Mouse (Mus musculus): ENCODE results near the gene Foxn3.
A peak's percentile ranks its signal among the peaks of the same experiment; 100 is the strongest.

The Foxn3 gene

GRCm38 (mm10) chr12:99320966-99321496 lies 242.4 kb downstream of the Foxn3 start:
- no peak for DNase-seq

- no peak for DNase-seq
Measured at GRCm38 (mm10) chr12:99319896-99320295, 243.5 kb downstream of the Foxn3 start.

GRCm38 (mm10) chr12:99319171-99319570 lies 244.2 kb downstream of the Foxn3 start:
- peak; percentile 18 to 50 for DNase-seq

GRCm38 (mm10) chr12:99315931-99316330 lies 247.5 kb downstream of the Foxn3 start:
- no peak for DNase-seq

- DNase-seq = no peak
Measured at GRCm38 (mm10) chr12:99314817-99315216, 248.6 kb downstream of the Foxn3 start.

GRCm38 (mm10) chr12:99311303-99311702 lies 252.1 kb downstream of the Foxn3 start:
- no peak for DNase-seq

GRCm38 (mm10) chr12:99309937-99310336 lies 253.4 kb downstream of the Foxn3 start:
- no peak for DNase-seq

GRCm38 (mm10) chr12:99308541-99309089 lies 254.8 kb downstream of the Foxn3 start:
- no peak for DNase-seq

- DNase-seq = no peak
Measured at GRCm38 (mm10) chr12:99306536-99307204, 256.7 kb downstream of the Foxn3 start.

GRCm38 (mm10) chr12:99305784-99306535 lies 257.4 kb downstream of the Foxn3 start:
- peak in 1 of 2 experiments; percentile 27 for DNase-seq

- DNase-seq = no peak
Measured at GRCm38 (mm10) chr12:99305324-99305723, 258.1 kb downstream of the Foxn3 start.

GRCm38 (mm10) chr12:99304056-99304455 lies 259.3 kb downstream of the Foxn3 start:
- no peak for DNase-seq

GRCm38 (mm10) chr12:99303581-99303980 lies 259.8 kb downstream of the Foxn3 start:
- no peak for DNase-seq

GRCm38 (mm10) chr12:99299900-99300299 lies 263.5 kb downstream of the Foxn3 start:
- no peak for DNase-seq

GRCm38 (mm10) chr12:99298851-99299600 lies 264.4 kb downstream of the Foxn3 start:
- no peak for DNase-seq

GRCm38 (mm10) chr12:99298242-99298641 lies 265.1 kb downstream of the Foxn3 start:
- DNase-seq = no peak

GRCm38 (mm10) chr12:99297792-99298191 lies 265.6 kb downstream of the Foxn3 start:
- DNase-seq = no peak

- DNase-seq = no peak
Measured at GRCm38 (mm10) chr12:99293532-99293931, 269.9 kb downstream of the Foxn3 start.

- no peak for DNase-seq
Measured at GRCm38 (mm10) chr12:99292152-99292551, 271.2 kb downstream of the Foxn3 start.

GRCm38 (mm10) chr12:99287081-99287480 lies 276.3 kb downstream of the Foxn3 start:
- no peak for DNase-seq

- no peak for DNase-seq
Measured at GRCm38 (mm10) chr12:99286662-99287061, 276.7 kb downstream of the Foxn3 start.

- DNase-seq = no peak
Measured at GRCm38 (mm10) chr12:99285656-99286055, 277.7 kb downstream of the Foxn3 start.

- no peak for DNase-seq
Measured at GRCm38 (mm10) chr12:99285199-99285598, 278.2 kb downstream of the Foxn3 start.
